Mouse (Mus musculus): ENCODE data around the gene Ackr4. TPM values are rescaled to one million over a fixed set of nuclear protein-coding genes. Genes with fewer than 3 reads are reported as not detected.

The Ackr4 gene
- polyA plus RNA-seq, 1 experiment from 2014 or later: 0.39 TPM

- H3K9ac ChIP-seq: no peak overlapping the region
- H3K27me3 ChIP-seq (ENCODE audit: insufficient read depth, low read length): no peaks in the 10 kb centered on the region
- no peak for TF ChIP-seq CTCF (IDR thresholded peaks at IDR 0.05; ENCODE audit: low read depth)
- H3K27ac ChIP-seq (ENCODE audit: low read depth): no peak overlapping the region
- H3K9me3 ChIP-seq (ENCODE audit: low read depth, low read length): no peaks in the 10 kb centered on the region
- no peak for ATAC-seq (ENCODE audit: insufficient read depth)
- 49% methylated on average over 5 of the region's 5 CpGs for WGBS
- H3K4me3 ChIP-seq (ENCODE audit: low read depth, low read length): no peak overlapping the region
- H3K36me3 ChIP-seq (ENCODE audit: insufficient read depth): no peaks in the 10 kb centered on the region
- no peaks in the 10 kb centered on the region for H3K4me1 ChIP-seq (ENCODE audit: insufficient read depth)
- peak; percentile 23 for DNase-seq
- no peak overlapping the region for H3K4me2 ChIP-seq
Observed at GRCm38 (mm10) chr9:104098256-104098655, 28.5 kb downstream of the Ackr4 start.

- ATAC-seq (ENCODE audit: insufficient read depth): no peak
- Histone ChIP-seq H3K9ac (no peak overlapping the region), H3K4me1 (ENCODE audit: insufficient read depth) (no peaks in the 10 kb centered on the region), H3K27ac (ENCODE audit: low read depth) (no peak overlapping the region), H3K4me2 (no peak overlapping the region), H3K27me3 (ENCODE audit: insufficient read depth, low read length) (no peaks in the 10 kb centered on the region), H3K36me3 (ENCODE audit: insufficient read depth) (no peaks in the 10 kb centered on the region), H3K9me3 (ENCODE audit: low read depth, low read length) (no peaks in the 10 kb centered on the region), H3K4me3 (ENCODE audit: low read depth, low read length) (no peak overlapping the region)
- WGBS: 90% methylated on average over 5 of the region's 5 CpGs
- no peak for TF ChIP-seq CTCF (IDR thresholded peaks at IDR 0.05; ENCODE audit: low read depth)
- no peak for DNase-seq
Observed at GRCm38 (mm10) chr9:104092945-104093344, 33.8 kb downstream of the Ackr4 start.

- no peaks in the 10 kb centered on the region for H3K36me3 ChIP-seq (ENCODE audit: insufficient read depth)
- no peak overlapping the region for H3K9ac ChIP-seq
- H3K4me2 ChIP-seq: 0 out of 2 replicates have a peak overlapping the region, but pooled peaks have one; percentile 12
- TF ChIP-seq CTCF (IDR thresholded peaks at IDR 0.05; ENCODE audit: low read depth): no peak
- H3K27ac ChIP-seq (ENCODE audit: low read depth): peak overlapping the region; percentile 74
- H3K4me1 ChIP-seq (ENCODE audit: insufficient read depth): no peaks in the 10 kb centered on the region
- no peak overlapping the region for H3K4me3 ChIP-seq (ENCODE audit: low read depth, low read length)
- DNase-seq (peak; percentile 78), ATAC-seq (ENCODE audit: insufficient read depth) (peak; percentile 49; the same call in 1 of the 2 replicates)
- 51% methylated on average over 8 of the region's 8 CpGs for WGBS
- H3K9me3 ChIP-seq (ENCODE audit: low read depth, low read length): no peaks in the 10 kb centered on the region
- no peaks in the 10 kb centered on the region for H3K27me3 ChIP-seq (ENCODE audit: insufficient read depth, low read length)
Observed at GRCm38 (mm10) chr9:104088555-104088954, 38.2 kb downstream of the Ackr4 start.

GRCm38 (mm10) chr9:104085730-104086429 is 40.9 kb downstream of the Ackr4 start:
- Histone ChIP-seq H3K4me1 (ENCODE audit: insufficient read depth) (no peaks in the 10 kb centered on the region), H3K9me3 (ENCODE audit: low read depth, low read length) (no peaks in the 10 kb centered on the region), H3K36me3 (ENCODE audit: insufficient read depth) (no peaks in the 10 kb centered on the region), H3K27me3 (ENCODE audit: insufficient read depth, low read length) (no peaks in the 10 kb centered on the region), H3K9ac (no peak overlapping the region), H3K4me3 (ENCODE audit: low read depth, low read length) (no peak overlapping the region), H3K4me2 (no peak overlapping the region), H3K27ac (ENCODE audit: low read depth) (no peak overlapping the region)
- ATAC-seq (ENCODE audit: insufficient read depth) (no peak), DNase-seq (no peak)
- no peak for TF ChIP-seq CTCF (IDR thresholded peaks at IDR 0.05; ENCODE audit: low read depth)
- 48% methylated on average over 4 of the region's 4 CpGs for WGBS

- H3K27me3 ChIP-seq (ENCODE audit: insufficient read depth, low read length): no peaks in the 10 kb centered on the region
- 81% methylated on average over 3 of the region's 3 CpGs for WGBS
- H3K4me2 ChIP-seq: no peak overlapping the region
- DNase-seq: no peak
- no peaks in the 10 kb centered on the region for H3K36me3 ChIP-seq (ENCODE audit: insufficient read depth)
- H3K27ac ChIP-seq (ENCODE audit: low read depth): no peak overlapping the region
- no peak for ATAC-seq (ENCODE audit: insufficient read depth)
- H3K9ac ChIP-seq: no peak overlapping the region
- no peak overlapping the region for H3K4me3 ChIP-seq (ENCODE audit: low read depth, low read length)
- H3K4me1 ChIP-seq (ENCODE audit: insufficient read depth): no peaks in the 10 kb centered on the region
- no peaks in the 10 kb centered on the region for H3K9me3 ChIP-seq (ENCODE audit: low read depth, low read length)
- no peak for TF ChIP-seq CTCF (IDR thresholded peaks at IDR 0.05; ENCODE audit: low read depth)
Observed at GRCm38 (mm10) chr9:104080038-104080437, 46.7 kb downstream of the Ackr4 start.

GRCm38 (mm10) chr9:104079379-104079778 is 47.4 kb downstream of the Ackr4 start:
- peak; percentile 67 for TF ChIP-seq CTCF (IDR thresholded peaks at IDR 0.05; ENCODE audit: low read depth)
- Histone ChIP-seq H3K9me3 (ENCODE audit: low read depth, low read length) (no peaks in the 10 kb centered on the region), H3K36me3 (ENCODE audit: insufficient read depth) (no peaks in the 10 kb centered on the region), H3K4me3 (ENCODE audit: low read depth, low read length) (no peak overlapping the region), H3K4me2 (no peak overlapping the region), H3K4me1 (ENCODE audit: insufficient read depth) (no peaks in the 10 kb centered on the region), H3K9ac (no peak overlapping the region), H3K27me3 (ENCODE audit: insufficient read depth, low read length) (no peaks in the 10 kb centered on the region), H3K27ac (ENCODE audit: low read depth) (no peak overlapping the region)
- DNase-seq (peak; percentile 76), ATAC-seq (ENCODE audit: insufficient read depth) (no peak)
- 37% methylated on average over 5 of the region's 5 CpGs for WGBS

- Histone ChIP-seq H3K4me1 (ENCODE audit: insufficient read depth) (no peaks in the 10 kb centered on the region), H3K27me3 (ENCODE audit: insufficient read depth, low read length) (no peaks in the 10 kb centered on the region), H3K4me2 (no peak overlapping the region), H3K9me3 (ENCODE audit: low read depth, low read length) (no peaks in the 10 kb centered on the region), H3K9ac (no peak overlapping the region), H3K36me3 (ENCODE audit: insufficient read depth) (no peaks in the 10 kb centered on the region), H3K4me3 (ENCODE audit: low read depth, low read length) (no peak overlapping the region), H3K27ac (ENCODE audit: low read depth) (no peak overlapping the region)
- no peak for ATAC-seq (ENCODE audit: insufficient read depth)
- DNase-seq: no peak
- no peak for TF ChIP-seq CTCF (IDR thresholded peaks at IDR 0.05; ENCODE audit: low read depth)
- WGBS: 95% methylated on average over 1 of the region's 1 CpGs
Observed at GRCm38 (mm10) chr9:104078780-104079179, 48.0 kb downstream of the Ackr4 start.

All from lung, embryonic 14.5 days (tissue).